Mouse (Mus musculus) gastrocnemius, postnatal 4 days (tissue): Measurements from ENCODE around the gene Ptprf. TPM values are rescaled to one million over a fixed set of nuclear protein-coding genes. Genes with fewer than 3 reads are reported as not detected.
A peak's percentile ranks its signal among the peaks of the same experiment; 100 is the strongest.

Experiments used
- DNase-seq, 2 experiments: peaks; one replicate each; pipeline ENCODE4 v3.0.0; 2021 to 2022; ENCODE audit warnings: low spot score in 2 of 2, mixed read lengths in 2 of 2
- total RNA-seq, 2 experiments: library from RNA; stranded (reverse); gene quantifications; 2 replicates each; pipeline ENCODE4 v1.2.3; 2021

Ptprf gene
- total RNA-seq, 2 experiments from 2014 or later = 28.9 to 30.0 TPM

DNA sequence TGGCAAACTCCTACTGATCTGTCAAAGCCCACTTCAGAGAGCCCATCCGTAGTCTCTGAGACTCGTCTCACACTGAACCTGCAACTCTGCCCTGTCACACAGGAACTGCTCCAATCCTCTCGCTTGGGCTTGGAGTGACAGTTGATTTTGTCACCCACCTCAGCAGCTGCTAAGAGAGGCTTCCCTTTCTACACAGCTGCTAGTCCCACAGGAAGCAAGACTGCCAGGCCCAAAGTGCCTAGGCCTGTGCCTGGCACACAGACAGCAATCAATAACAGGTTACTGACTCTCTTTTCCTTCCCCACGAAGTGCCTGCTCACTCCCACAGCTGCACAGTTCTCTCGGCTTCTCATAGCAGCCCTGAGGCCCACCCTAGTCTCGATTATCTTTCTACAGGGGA is 2.7 kb downstream of the Ptprf start:
- DNase-seq = no peak

DNA sequence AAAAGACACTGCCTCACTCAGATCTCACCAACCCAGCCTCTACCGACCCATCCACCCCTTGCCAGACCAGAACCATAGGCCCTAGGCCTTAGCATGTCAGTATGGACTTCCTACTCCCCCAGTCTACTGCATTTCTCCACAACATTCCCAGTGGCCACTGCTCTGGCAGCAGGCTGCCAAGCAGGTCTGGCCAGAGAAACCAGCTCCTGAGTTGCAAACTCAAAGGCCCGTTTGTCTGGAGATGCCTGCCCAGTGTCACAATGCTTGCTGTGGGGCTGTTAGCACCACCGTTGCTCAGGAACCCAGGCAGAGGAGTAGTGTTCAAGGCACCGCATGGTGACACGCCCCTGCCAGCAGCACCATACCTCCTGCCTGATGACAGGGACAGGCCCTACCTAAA is 5.0 kb downstream of the Ptprf start:
- no peak for DNase-seq

DNA sequence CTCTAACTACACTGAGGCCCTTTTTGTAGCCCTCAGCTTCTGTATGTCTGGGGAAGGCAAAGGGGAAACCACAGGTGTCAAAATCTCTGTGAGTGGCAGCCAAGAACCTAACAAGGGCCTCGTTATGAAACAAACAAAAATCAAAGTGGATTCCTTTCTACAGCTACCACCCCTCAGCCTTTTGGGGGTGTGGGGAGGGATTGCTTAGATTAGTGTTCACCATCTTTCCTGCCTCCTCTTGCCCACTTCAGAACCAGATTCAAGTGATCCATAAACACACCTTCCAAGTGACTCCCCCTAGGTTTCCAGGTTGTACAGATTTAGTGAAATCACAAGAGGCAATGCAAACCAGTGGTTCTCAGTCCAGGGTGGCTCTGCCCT is 9.0 kb downstream of the Ptprf start:
- no peak for DNase-seq

DNA sequence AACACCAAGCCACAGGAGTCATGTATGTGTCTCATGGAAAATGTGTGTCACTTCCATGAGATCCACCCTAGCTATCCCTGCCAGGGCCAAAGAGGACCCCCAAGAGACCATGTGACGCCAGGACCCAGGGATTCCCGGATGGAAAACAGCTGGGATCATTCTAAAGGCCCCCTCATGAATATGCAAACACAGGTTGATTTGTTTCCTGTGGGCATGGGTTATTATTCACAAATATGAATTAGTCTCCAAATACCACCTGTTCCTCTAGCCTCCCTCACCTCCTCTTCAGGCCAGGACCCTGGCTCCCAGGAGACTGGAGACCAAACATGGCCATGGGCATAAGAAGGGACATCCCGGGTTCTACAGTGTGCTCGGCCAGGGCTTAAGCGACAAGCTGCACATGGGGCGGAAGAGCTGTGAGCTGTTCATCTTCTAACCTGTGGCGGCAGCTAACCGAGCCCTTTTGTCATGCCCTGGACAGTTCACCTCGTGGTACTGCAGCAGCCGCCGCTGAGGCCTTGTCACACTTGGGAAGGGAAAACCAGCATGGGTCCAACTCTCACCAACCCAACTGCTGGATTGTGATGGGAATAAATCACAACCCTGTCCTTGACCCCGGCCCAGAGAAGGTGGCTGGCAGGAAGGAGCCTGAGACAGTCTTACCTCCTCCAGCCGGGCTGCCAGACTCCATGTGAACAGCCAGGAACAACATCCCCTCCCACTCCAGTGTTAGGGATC is 9.6 kb downstream of the Ptprf start:
- no peak for DNase-seq

DNA sequence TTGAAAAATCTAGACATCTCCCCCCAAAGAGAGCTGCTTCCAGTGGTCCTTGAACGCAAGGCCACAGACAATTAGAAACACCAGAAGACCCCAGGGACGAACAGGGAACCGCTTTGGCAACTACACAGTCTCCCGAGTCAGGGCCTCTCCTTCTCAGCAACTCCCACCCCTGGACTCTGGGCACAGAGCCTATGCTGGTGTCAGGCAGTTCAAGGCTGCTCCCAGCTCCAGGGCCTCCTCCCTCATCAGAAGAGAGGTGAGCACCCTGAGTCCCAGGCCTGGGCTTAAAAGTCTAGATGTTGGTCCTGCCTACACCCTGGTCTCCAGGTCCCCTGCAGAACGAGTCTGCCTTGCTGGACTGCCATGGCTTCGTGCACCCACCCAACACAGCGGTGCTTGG is 10.7 kb downstream of the Ptprf start:
- no peak for DNase-seq

DNA sequence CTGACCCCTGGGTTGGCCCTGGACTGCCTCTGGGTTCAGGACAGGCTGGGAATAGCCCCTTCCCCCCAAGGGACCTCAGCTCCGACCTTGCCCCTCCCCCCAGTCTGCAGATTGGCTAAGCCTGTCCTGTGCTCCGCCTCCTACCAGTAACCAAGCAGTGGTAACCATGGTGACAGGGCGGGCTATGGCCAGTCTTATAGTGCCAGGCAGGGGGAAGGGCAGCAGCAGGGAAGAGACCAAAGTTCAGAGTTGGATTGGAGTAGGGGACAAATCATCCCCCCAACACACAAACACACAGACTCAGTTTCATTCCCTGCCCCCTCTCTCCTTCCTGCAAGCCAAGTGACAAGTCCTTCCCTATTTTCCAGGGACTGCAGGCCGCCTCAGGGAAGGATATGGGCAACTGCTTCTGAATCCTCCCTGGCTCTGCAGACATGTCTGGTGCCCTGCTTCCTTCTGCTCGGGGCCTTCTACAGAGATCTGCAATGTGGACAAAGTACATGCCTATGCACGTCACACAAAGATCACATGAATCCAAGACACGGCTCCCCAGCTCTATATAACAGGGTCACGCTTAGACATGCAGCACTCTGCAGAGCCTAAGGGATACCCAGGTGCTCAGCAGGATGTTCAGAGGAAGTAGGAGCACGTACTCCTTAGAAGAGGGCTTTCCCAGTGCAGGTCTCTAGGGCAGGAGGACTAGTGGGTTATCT is 14.5 kb downstream of the Ptprf start:
- peak in 1 of 2 experiments; percentile 44 for DNase-seq

DNA sequence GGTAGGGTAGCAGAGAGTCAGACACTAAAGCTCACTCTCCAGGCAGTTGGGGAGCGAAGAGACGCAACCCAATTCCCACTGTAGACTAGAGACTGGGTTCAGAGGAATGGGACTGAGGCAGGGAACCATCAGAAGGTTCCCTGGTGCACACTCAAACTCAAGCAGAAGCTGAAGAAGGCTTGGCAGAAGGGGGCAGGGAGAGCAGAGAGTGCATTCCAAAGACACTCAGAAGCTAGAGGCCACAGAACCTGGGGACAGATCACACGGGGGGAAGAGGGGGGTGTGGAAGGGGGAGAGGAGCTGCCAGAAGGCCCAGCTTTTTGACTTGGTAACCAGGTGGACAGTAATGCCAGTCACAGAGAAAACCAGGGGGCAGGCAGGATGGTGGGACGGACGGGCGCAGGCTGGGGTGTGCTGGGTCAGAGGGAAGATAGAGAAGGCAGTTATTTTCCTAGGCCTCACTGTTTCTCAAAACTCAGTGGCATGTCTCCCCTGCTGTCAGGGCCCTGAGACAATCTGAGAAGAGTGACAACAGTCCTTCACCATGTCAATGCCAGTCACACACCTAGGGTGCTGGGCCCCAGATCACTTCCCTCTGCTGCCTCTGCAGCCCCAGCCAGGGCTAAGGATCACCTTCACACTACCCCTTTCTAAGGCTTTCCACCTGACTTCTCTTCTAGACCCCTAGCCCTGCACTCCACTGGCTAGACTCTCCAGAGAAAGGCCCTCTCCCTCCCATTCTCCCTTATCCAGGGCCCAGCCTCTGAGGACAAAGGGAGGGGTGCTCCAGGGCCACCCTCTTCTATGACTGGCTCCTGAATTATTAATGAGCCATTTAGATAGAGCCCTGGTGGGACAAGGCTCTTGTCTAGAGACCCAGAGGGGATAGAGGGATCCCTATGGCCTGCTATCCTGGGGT is 15.3 kb downstream of the Ptprf start:
- DNase-seq = no peak

DNA sequence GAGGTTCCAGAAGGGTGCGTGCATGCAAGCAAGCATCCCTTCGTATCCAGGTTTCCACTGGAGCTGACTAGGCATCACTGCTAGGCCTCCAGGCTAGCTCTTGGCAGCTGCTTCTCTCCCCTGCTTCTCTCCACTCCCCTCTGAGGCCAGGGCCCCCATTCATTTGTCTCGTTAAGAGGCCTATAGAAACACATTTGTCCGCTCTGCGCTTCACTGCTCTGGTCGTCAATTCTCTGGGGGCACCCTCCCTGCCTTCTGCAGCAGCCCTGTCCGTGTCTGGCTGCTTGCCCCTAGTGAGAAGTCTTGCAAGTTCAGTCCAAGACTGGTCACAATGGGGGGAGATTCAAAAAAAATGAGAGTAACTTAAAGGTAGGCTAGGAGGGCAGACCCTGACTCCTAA is 16.7 kb downstream of the Ptprf start:
- DNase-seq = no peak

DNA sequence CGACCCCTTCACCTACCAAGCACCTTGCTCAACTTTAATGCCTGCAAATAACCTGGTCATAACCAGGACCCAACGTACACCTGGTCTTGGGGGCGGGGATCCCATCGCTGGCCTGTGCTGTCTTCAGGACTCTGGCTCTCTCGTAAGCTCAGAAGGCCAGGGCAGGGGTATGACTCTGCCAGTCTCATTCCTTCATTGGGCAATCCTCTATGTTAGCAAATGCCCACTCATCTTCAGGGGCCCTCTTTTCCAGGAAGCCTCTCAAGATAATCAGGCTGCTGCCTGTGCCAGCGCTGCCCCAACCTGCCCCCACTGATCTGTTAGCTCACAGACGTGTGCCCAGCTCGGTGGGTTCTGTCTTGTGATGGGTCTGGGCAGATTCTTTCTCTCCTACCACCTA is 17.2 kb downstream of the Ptprf start:
- DNase-seq = no peak

DNA sequence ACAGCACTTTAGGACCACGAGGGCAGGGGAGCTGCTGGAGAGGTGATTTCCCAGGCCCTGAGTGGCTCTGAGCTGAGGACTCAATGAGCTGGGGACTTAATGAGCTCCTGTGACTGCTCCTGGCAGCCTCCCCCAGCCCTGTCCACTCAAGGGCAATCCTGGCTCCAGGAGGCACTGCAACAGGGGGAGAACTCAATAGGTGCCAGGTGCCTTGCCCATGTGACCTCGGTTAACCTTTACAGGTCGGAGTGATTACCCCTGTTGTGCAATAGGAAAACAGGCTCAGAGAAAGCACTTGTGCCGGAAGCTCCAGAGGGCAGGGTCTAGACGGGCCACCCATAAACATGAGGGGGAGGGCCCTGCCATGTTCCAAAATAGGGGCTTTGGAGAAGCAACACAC is 17.7 kb downstream of the Ptprf start:
- DNase-seq = no peak

DNA sequence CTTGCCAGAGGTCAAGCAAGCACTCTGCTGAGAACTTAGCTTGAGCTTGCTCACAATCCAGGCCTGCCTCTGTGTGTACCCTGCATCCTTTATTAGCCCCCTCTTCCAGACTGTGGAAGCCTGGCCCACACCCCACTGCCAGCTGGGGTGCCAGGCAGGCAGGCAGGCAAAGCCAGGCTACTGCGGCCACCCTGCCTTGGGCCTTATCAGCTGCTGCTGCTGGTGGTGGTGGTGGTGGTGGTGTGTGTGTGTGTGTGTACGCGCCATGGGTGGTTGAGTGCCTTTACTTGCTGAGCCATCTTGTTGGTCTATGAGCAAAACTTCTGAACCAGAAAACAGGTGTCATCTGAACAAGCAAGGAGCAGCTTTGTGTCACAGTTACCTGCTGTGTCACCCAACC is 18.3 kb downstream of the Ptprf start:
- no peak for DNase-seq

DNA sequence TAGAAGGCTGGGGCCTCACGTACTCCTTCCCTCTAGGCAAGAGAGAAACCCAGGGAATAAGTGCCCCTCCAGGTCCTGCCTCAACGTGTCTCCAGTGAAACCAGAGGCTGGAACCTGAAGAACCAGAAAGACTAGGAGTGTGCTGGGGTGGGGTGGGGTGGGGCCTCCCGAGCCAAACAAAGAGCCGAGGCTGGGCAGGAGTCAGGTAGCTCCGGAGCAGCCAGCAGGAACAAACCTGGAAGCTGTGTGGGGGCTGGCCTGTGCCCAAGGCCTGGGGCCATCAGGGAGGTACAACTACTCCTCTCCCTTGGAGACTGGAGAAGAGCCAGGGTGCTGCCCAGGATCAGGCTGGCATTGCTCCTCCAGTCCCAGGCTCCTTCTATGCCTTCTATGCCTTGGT is 18.9 kb downstream of the Ptprf start:
- DNase-seq = no peak

DNA sequence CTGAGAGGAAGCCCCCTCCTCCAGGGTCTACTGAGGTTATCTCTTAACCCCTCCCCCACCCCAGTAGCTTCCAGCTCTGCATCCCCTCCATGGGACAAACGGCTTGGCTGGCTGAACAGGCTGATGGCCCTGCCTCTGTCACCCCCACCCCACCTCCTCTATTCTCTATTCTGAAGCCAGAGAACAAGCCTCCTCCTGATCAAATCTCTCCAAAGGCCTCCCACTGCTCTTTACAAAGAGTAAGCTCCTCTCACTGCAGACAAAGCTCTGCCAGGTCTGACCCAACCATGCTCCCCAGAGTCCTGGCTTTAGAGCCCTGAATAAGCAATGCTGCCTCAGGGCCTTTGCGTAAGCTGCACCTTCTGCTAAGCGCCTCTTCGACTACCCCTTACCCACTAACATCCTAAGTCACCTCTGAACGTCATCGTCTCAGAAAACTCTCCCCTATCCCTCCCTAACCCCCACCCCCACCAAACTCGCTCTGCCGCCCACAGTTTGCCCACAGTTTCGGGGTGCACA is 19.6 kb downstream of the Ptprf start:
- no peak for DNase-seq

DNA sequence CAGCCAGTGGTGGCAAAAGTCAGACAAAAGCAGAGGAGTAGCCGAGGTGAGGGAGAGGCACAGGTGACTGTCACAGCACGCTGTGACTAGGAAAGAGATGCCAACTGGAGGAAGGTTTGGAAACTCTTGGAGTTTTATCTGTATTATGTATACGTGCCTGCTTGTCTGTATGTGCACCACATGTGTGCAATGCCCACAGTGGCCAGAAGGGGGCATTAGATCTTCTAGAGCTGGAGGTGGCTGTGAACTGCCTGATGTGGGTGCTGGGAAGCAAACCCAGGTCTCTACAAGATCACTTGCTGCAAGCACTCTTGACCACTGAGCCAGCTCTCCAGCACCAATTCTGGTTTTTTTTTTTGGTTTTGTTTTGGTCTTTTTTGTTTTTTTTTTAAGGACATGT is 20.5 kb downstream of the Ptprf start:
- no peak for DNase-seq

DNA sequence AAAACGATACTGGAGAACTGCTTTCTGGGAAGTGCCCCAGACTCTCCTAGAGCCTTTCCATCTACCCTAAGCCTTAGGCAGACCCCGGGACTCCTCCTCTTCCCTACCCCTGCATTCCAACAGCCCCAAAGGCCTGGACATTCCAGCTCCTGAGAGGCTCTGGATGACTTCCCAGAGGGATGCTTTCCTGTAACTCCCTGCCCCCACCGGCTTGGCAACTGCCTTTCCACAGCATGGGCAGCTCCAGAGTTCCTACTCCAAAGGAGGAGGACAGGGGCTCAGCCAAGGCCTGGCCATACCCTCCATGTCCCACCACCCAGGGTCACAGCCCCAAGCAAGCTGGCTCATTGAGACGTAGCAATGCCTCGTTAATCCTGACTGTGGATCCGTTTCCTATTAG is 21.2 kb downstream of the Ptprf start:
- peak in 1 of 2 experiments; percentile 61 for DNase-seq

DNA sequence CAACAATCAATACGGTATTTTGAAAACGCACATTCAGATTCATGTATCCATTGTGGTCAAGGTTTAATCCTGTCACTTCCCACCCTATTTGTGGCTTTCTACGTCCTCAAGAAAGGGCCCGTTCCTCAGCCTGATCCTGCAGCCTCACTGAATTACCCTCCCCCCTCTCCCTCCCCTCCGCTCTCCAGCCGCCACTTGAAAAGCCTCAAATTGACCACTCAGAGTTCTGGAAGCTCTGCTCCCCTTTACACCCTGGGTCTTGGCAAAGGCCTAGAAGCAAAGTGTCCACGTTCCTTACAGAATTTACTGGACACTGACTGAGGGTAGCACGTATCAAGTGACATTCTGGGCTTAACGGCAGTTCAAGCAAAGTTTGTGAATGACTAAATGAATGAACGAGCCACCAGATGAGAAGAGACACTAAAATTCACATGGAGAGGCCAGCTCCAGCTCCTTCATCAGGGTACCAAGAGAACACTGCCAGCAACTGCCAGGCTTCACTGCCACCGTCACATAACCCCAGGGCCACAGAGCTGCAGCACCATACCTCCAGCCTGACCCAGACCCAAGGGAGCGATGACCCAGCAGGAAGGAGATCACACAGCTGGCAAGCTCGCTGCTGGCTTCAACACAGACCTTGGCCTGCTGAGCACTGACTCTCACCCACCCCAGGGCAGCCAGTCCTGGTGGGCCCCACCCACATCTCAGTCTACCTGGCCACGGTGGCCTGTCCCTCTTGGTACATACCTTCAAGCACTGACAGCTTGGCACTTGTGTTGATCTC is 22.6 kb downstream of the Ptprf start:
- no peak for DNase-seq

DNA sequence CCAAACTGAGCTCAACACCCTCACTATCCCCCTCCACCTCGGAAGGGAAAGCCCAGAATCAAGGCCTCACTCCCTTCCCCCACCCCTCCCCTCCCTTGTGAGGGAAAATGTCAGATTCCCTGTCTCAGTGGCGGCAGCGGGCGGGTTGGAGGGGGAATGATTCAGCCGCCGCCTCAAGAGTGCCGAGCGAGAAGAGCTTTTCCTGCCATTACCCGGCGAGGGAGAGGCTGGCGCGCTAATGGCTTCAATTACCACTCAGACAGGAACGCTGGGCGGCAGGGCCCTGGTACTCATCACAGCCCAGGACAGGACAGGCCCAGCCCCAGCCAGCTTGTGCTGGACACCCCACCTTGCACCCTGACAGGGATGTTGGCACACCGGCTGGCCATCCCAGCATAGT is 25.6 kb downstream of the Ptprf start:
- DNase-seq = no peak

DNA sequence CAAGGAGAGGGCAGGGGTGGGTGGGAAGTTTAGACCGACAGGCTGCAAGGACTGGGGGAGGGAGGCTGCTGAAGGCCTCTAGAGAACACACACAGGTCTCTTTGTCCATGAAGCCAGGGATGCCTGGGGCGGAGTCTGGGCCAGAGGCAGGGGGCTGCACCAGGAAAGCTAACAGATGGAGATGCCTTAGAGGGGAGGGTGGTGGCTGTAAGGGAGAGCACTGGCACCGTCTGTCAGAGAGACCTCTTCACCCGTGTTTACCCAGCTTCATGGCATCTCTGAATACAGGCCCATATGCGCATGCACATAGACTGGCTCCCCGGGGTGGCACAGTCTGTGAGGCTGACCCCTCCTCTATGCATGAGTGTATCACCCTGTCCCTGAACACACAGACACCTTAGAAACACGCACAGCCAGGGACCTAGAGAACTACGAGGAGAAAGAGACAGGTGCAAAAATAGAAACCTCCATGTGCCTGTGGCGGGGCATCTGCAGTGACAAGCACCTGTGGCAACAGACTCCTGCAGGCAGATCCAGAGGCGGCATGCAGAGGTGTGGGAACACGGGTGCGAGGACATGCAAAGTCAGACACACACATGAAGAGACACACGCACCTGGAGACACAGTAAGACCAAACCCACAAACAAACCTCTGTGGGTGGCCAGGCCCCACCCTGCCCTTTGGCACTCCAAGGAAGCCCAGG is 29.3 kb downstream of the Ptprf start:
- DNase-seq = no peak

DNA sequence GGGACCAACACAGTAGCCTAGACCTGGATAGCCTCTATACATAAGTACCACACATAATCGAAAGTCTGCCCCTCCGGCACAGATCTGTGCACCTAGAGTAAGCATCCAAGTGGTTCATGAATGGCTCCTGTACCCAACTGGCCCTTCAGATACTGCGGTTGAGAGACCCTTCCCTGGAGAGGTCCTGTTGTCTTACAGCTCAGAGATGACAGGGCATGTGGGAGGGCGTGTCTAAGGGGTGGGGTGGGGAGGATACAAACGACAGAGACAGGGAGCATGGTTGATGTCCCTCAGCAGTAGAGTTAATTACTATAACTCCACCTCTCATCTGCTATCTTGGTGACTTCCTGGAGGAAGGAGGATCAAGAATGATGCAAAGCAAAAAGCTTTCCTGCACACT is 29.9 kb downstream of the Ptprf start:
- no peak for DNase-seq

DNA sequence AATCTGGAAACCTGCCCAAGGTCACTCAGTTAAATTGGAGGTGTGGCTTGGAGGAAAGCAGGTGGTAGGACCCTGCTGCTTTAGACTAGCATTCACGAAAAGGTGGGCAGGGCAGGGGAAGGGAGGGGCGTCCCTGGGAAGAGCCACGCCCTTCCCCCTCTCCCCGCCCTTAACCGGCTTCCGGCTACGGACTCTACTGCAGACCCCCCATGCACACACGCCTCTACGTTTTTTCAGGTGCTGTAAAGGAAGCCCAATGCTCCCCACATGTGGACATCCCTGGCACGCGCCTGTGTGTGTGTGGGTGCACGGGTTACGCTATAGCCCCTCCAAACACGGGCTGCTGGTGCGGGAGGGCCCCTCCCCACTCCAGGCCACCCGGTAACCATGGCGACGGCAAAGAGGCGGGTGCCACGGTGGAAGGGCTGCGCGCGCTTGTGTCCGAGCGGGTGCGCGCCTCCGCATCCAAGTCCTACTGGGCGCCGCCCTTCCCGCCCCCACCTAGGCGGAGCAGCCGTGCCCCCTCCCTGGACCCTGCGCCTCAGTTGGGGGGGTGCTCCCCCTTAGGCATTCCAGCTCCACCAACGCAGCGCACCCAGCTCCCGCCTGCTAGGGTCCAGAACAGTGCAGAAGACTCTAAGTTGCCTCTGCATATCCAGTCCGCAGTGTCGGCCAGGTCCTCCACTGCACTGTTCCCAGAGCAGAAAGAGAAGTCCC is 30.5 kb downstream of the Ptprf start:
- peak; percentile 56 to 70 for DNase-seq
